Mouse (Mus musculus): ENCODE measurements around the gene Ptpn7.

- TF ChIP-seq POLR2A (IDR thresholded peaks at IDR 0.05; ENCODE audit: control insufficient read depth, extremely low read depth, insufficient read depth, low read length, poor library complexity) (no peak), CTCF (IDR thresholded peaks at IDR 0.05; ENCODE audit: borderline replicate concordance, control insufficient read depth, extremely low read depth, insufficient read depth, low read length, poor library complexity) (no peak)
Measured at GRCm38 (mm10) chr1:135183941-135184570, 51.6 kb downstream of the Ptpn7 start.
